Mouse (Mus musculus) gastrocnemius, postnatal 25 days (tissue): ENCODE results near the gene Insr. TPM values are rescaled to one million over a fixed set of nuclear protein-coding genes. Genes with fewer than 3 reads are reported as not detected.
"Not testable (repeated sequence)": the region's sequence is repeated elsewhere in the genome, so short reads cannot be mapped to it uniquely, and the experiment has no call there.

Experiments used
- DNase-seq: peaks from one replicate; pipeline ENCODE4 v3.0.0; 2022
- total RNA-seq, 2 experiments: library from RNA; stranded (reverse); gene quantifications; 1 replicate in 1 of 2; 2 replicates in 1 of 2; pipeline ENCODE4 v1.2.3; 2021

Insr gene
- total RNA-seq, 2 experiments from 2014 or later: 51.6 to 55.8 TPM

DNA sequence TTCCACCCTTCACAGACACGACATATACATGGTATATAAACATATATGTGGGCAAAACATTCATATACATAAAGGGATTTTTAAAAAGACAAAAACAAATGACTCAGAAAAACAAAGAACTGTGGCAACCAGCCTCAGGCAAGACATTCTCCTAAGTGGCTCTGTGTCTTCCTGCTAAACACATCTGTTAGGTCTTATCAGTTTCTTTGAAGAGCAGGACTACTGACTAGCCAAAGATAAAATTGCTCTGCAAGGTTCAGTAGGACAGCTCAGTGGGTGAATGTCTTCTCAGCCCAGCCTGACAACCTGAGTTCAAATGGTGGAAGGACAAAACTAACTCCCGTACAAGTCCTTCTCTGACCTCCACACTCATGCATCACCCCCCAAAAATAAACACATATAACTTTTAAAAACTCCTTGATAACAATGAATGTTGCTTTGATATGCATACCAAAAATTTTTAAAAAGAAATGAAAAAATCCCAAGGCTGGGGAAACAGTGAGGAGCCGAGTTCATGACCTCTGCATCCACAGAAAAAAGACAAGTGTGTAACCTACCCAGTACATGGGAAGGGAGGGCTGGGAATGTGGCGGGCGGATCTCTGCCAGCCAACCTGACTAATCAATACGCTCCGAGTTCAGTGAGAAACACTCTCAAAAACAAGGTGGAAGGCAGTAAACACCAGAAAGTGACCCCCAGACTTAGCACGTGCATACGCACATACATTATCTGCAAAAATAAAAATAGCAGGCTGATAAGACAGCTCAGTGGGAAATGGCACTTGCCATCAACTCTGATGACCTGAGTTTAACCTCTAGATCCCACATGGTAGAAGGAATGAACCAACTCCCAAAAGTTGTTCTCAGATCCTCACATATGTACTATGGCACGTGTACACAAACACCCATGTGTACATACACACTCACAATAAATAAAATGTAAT lies 49.0 kb downstream of the Insr start:
- DNase-seq: no peak

DNA sequence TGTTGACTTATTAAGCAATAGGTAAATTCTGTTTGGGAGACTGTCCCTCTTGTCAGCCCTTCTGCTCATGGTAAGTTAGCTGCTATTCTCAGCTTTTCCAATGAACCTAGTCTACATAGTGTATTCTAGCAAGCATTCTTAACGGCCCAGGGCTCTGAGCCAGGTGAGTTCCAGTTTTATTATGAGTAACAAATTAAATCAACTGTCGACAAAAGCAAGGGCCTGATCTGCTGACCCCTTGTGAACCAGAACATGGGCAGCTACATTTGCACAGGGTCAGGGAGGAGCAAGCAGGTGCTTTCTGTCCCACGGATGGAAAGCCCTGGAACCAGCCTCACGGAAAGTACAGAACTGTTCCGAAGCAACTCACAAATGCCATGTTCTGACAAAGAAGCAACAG lies 52.0 kb downstream of the Insr start:
- DNase-seq: no peak

- DNase-seq: no peak
Observed at GRCm38 (mm10) chr8:3225731-3226130, 53.7 kb downstream of the Insr start.

DNA sequence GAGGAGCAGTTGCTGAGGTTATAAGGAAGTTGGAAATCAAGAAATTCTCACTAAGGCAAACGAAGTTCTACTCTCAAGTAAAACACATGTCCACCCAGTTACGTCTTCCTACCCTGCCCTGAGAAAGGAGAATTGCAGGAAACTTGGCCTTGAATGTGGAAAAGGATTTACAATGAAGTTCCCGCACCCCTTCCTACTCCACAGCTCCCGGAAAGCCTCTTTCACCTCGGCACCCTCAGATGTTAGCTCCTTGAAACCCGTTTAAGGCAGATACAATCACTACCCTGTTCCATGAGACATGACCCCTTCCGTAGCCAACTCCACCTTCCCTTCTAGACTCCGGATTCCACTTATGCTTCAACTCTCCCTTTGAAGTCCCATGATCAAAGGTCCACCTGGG lies 54.2 kb downstream of the Insr start:
- no peak for DNase-seq

- no peak for DNase-seq
Observed at GRCm38 (mm10) chr8:3222636-3222965, 56.8 kb downstream of the Insr start.

DNA sequence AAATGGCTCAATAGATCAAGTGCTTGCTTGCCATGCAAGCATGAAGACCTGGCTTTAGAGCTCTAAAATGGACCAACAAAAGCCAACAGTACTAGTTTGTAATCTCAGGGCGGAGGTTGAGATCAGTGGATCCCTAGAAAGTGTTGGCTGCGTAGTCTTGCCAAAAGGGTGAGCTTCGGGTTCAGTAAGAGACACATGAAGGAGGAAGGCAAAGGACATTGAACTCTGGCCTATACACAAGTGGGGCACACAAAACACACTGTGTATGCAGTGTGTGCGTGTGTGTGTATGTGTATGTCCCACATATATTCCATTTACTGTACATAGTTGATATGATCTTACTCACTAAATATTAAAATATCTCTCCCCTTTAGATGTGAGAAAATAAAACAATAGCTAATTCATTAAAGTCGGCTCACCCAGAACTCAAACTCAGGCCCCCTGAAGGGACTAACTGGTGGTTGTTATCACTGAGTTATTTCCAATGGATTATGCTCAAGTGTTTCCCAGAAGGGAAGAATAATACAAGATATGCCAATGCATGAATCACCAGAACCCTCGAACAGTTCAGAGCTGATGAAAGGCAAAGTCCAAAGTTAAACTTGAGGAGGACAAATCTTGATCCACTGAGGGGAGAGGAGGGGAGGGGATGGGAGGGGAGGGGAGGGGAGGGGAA lies 57.3 kb downstream of the Insr start:
- no peak for DNase-seq

DNA sequence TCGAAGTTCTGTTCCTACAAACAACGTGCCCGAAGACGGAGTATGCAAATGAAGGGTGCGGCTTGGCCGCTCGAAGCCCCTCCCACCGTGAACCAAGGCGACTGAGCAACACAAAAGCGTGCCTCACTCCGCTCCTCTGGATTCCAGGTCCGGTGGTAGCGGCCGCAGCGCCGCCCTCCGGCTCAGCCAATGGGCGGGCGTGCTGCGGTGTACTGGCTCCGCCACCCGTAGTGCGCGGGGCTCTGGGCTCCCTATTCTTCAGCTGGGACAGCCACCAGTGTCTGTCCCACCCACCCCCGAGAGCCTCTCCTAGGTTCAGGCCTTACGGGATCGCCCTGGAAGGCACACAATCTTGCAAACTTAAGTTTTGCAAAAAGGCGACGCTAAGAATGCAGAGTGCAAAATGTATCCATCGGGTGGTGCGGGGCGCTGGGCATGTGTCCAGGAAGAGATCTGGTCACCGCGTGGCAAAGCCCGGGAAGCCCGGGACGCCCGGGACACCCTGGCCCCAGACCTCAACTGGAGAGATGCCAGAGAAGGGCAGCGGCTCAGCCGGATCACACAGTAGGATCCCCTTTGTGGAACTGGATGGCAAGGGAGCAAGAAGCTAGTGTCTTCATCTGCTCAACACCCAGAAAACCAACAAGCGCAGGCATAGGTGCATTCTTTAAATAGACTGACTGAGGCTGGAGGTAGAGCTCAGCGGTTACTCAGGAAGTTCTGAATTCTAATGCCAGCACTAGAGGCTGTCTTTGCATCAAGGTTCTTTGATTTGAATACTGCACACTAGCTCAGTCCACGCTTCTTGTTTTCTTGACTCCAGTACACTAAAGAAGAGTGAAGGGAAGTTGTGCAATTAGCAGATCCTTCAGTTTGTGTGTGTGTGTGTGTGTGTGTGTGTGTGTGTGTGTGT lies 58.1 kb downstream of the Insr start:
- peak; percentile 92 for DNase-seq

- DNase-seq: no peak
Observed at GRCm38 (mm10) chr8:3220502-3220901, 58.9 kb downstream of the Insr start.

DNA sequence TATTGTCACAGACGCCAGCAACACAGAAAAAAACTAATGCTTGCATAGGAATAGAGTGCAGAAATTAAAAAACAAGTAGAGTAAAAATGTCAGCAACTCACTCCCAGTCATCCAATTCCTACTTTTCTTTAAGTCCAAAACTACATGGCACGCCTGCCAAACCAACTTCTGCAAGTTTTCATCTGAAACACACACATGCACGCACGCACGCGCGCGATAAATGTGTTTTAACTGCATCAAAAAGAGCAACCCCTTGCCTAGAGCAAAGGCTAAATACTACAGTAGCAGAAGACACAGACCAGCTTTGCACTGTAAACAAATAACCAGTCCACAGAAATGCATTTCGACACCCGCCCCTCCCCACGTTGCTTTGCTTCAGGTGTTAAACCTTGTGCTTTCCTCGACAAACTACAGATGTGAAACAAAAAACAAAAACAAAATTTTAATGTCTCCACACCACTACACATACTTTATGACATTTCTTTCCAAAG lies 59.5 kb downstream of the Insr start:
- no peak for DNase-seq

- DNase-seq: no peak
Observed at GRCm38 (mm10) chr8:3219266-3219665, 60.2 kb downstream of the Insr start.

- no peak for DNase-seq
Observed at GRCm38 (mm10) chr8:3216541-3217092, 62.8 kb downstream of the Insr start.

DNA sequence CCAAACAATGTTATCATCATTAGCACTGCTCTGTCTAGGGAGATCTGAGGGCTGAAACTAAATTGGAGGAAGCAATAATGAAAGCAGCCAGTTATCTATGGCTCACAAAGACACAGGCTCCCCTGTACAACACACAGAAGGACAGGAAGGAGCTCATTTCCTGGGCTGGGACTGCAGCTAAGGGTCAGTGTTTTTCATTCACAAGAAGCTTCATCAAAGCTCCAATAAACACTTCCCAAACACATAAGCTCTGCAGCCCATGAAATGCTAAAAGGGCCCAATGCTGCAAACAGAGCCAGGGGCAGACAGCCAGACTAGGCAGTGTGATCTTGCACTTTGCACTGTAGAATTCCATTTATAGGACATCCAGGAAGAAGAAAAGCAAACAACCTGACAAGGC lies 63.9 kb downstream of the Insr start:
- DNase-seq: peak; percentile 22

DNA sequence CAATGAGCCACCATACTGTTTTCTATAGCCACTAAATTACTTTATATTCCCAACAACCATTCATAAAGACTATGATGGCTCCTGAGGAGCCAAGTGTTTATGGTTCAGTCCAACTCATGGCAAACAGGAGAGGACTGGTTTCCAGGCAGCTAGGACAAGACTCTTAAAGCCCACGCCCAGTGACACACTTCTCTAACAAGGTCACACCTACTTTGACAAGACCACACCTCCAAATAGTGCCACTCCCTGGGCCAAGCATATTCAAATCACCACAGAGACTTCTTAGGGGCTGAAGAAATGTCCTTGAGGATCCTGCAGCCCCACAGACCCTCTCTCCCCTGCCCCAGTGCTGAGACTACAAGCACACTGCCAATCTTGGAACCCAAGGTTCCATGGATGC lies 64.8 kb downstream of the Insr start:
- DNase-seq: no peak

GRCm38 (mm10) chr8:3211456-3211855 lies 68.0 kb downstream of the Insr start:
- peak; percentile 47 for DNase-seq

- DNase-seq: no peak
Observed at GRCm38 (mm10) chr8:3209960-3210359, 69.5 kb downstream of the Insr start.

- peak; percentile 23 for DNase-seq
Observed at GRCm38 (mm10) chr8:3209268-3209667, 70.1 kb downstream of the Insr start.

DNA sequence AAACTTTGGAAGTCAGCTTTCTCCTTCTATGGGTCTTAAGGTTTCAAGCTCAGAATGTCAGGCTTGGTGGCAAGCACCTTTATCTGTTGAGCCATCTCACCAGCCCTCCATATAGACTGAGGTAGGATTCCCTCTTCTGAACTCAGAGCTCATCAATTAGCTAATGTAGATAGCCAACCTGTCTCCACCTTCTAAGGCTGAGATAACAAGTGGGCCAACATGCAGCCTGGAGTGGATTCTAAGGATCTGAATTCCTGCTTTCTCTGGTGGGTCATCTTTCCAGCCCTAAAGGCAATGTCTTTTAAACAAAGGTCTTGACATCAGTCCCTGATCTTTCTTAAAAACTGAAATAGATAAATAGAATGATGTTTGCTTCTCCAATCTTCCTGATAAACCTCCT lies 70.7 kb downstream of the Insr start:
- no peak for DNase-seq

DNA sequence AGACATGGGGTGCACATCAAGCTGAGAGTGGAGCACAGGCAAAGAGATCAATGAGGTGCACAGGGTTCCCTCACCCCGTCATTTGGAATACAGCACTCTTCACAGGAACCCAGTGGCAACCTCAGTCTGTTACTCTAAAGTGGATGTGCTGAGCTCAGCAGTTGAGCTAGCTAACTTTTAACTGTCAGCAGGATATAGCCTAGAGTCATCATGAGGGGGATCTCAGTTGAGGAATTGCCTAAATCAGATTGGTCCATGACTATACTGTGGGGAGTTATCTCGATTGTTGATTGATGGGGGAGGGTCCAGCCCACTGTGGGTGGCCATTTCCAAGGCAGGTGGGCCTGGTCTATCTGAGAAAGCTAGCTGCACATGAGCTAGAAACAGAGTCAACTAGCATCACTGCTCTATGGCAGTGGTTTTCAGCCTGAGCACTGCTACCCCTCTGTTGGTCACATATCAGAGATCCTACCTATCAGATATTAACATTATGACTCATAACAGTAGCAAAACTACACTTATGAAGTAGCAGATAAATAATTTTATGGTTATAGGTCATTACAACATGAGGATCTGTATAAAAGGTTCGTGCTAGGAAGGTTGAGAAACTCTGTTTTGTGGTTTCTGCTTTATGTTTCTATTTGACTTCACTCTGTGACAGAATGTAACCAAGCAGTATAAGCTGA lies 74.5 kb downstream of the Insr start:
- DNase-seq: no peak

GRCm38 (mm10) chr8:3202792-3203191 lies 76.6 kb downstream of the Insr start:
- no peak for DNase-seq

DNA sequence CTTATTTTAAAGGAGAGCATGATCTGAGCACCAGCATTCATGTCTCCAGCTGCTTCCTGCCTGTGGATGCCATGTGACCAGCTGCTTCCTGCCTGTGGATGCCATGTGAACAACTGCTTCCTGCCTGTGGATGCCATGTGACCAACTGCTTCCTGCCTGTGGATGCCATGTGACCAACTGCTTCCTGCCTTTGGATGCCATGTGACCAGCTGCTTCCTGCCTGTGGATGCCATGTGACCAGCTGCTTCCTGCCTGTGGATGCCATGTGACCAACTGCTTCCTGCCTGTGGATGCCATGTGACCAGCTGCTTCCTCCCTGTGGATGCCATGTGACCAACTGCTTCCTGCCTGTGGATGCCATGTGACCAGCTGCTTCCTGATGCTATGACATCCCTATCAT lies 85.1 kb downstream of the Insr start:
- DNase-seq: not testable (repeated sequence)

DNA sequence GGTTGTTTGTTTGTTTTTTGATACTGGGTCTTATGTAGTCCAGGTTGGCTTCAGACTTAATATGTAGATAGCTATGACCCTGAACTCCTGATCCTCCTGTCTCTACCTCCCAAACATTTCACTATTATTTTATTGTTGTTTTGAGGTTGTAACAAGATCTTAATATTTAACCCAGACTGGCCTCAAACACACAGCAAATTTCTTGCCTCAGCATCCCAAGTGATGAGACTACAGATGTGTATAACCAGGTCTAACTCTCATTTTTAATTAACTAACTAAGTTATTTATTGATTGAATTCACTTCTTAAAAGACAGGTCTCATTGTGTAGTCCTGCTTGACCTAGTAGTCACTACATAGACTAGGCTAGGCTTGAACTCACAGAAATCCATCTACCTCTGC lies 88.4 kb downstream of the Insr start:
- no peak for DNase-seq

DNA sequence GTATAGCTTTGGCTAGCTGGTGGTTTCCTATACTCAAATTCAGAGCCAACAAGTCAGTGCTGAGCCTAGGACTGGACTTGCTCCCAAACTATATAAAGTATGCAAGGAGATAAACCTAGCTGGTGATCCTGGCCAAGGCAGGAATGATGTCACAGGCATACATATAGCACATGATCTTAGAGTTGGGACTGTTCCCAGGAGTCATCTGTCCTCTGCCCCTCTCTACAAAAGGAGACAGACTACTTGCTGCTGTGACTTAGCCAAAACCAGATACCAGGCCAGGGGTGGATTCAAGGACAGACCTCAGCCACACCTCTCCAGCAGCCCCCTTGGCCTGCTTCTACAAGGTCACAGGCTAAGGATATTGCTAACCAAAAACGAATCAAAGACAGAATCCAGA lies 92.0 kb downstream of the Insr start:
- DNase-seq: peak; percentile 49
